ENCODE assay signal across 15 mouse cellular contexts in the genomic region with DNA sequence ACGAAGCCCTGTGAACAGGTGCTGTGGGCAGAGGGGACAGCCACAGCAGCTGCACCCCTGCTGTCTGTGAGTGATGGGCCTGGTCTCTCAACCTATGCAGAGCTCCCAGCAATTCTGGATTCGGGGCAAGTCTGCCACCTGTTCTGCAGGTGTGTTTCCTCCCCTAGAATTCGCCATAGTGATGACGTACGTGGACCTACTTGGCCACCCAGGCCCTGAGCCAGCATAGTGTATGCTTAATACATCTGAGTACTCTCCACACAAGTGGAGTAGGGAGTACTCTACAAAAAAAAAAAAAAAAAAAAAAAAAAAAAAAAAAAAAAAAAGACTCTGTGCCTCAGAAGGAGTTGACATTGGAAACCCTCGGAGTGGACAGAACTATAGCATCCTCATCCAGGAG.
"Had no signal": no experiment of that assay in that cellular context is flagged by ENCODE, and none has a peak within 500 bp of the region (broad histone marks: within the 10 kb centered on the region; RNA-seq: fewer than 3 reads in every experiment).

No protein-coding gene starts in this region.

- H3K27ac ChIP-seq: left cerebral cortex, adult 2 months; liver, embryonic 13.5 days; midbrain, embryonic 10.5 days had no signal

- ATAC-seq: inflammation-experienced regulatory T-cells, adult 6 months; intestine, postnatal 0 days; liver, postnatal 0 days had no signal

- H3K4me1 ChIP-seq: liver, embryonic 13.5 days; midbrain, embryonic 10.5 days had no signal

- H3K36me3 ChIP-seq: liver, embryonic 13.5 days; midbrain, embryonic 10.5 days had no signal

- H3K9ac ChIP-seq: liver, embryonic 13.5 days; liver, postnatal 0 days had no signal

- H3K4me3 ChIP-seq: left cerebral cortex, adult 2 months; liver, embryonic 13.5 days; midbrain, embryonic 10.5 days; myocyte had no signal

- DNase-seq: kidney, adult 8-10 months; kidney, postnatal 25 days; liver; liver, embryonic 13.5 days; liver, postnatal 0 days; midbrain, embryonic 14.5 days; right cerebral cortex, postnatal 4 days; spleen, adult 18-20 months; thymus, adult 18-20 months; thymus, postnatal 14 days had no signal

- H3K4me2 ChIP-seq: liver, embryonic 13.5 days had no signal

- H3K27me3 ChIP-seq: liver, embryonic 13.5 days had no signal
